Mouse (Mus musculus) spleen, postnatal 10 days (tissue): ENCODE results near the gene Rbp2.

Experiments used
- DNase-seq, 2 experiments: peaks; one replicate each; pipeline ENCODE4 v3.0.0; 2021 to 2022; ENCODE audit warnings: low spot score in 2 of 2

The Rbp2 gene

GRCm38 (mm10) chr9:98524786-98525542, 39.0 kb downstream of the Rbp2 start:
- DNase-seq = no peak

GRCm38 (mm10) chr9:98525543-98525924, 39.6 kb downstream of the Rbp2 start:
- DNase-seq = no peak

GRCm38 (mm10) chr9:98527226-98527625, 41.3 kb downstream of the Rbp2 start:
- no peak for DNase-seq

- DNase-seq = no peak
These were observed 43.9 kb downstream of the Rbp2 start for GRCm38 (mm10) chr9:98529776-98530175.

GRCm38 (mm10) chr9:98530999-98531398, 45.1 kb downstream of the Rbp2 start:
- DNase-seq = no peak

GRCm38 (mm10) chr9:98534675-98535280, 48.9 kb downstream of the Rbp2 start:
- DNase-seq = no peak

- no peak for DNase-seq
These were observed 49.8 kb downstream of the Rbp2 start for GRCm38 (mm10) chr9:98535763-98536162.

- DNase-seq = no peak
These were observed 52.2 kb downstream of the Rbp2 start for GRCm38 (mm10) chr9:98538017-98538712.

- peak; percentile 7 to 57 for DNase-seq
These were observed 52.9 kb downstream of the Rbp2 start for GRCm38 (mm10) chr9:98538713-98539360.

- no peak for DNase-seq
These were observed 58.1 kb downstream of the Rbp2 start for GRCm38 (mm10) chr9:98544042-98544441.
